Mouse (Mus musculus): ENCODE data around the gene Adgrf3.

GRCm38 (mm10) chr5:30231891-30232270, 26.4 kb upstream of the Adgrf3 start:
- TF ChIP-seq CTCF (IDR thresholded peaks at IDR 0.05; ENCODE audit: low read depth), result no peak
- TF ChIP-seq EP300 (IDR thresholded peaks at IDR 0.05; ENCODE audit: low read depth), result no peak

Data from heart, postnatal 0 days (tissue).